Mouse (Mus musculus) cerebellum, adult 9-10 months (tissue): Measurements from ENCODE around the gene Thpo.

Source experiments
- DNase-seq: peaks from one replicate; pipeline ENCODE4 v3.0.0; 2022

Gene Thpo

GRCm38 (mm10) chr16:20733731-20734730 lies at the start of gene Thpo:
Gene Thpo (minus strand): TSS chr16:20734511.
- no peak for DNase-seq

- no peak for DNase-seq
Observed at GRCm38 (mm10) chr16:20783891-20784290, 49.6 kb upstream of the Thpo start.

- DNase-seq, result no peak
Observed at GRCm38 (mm10) chr16:20781101-20781630, 46.9 kb upstream of the Thpo start.

GRCm38 (mm10) chr16:20779846-20780245 lies 45.5 kb upstream of the Thpo start:
- peak; percentile 46 for DNase-seq

GRCm38 (mm10) chr16:20775021-20775420 lies 40.7 kb upstream of the Thpo start:
- peak; percentile 75 for DNase-seq

- DNase-seq, result peak; percentile 44
Observed at GRCm38 (mm10) chr16:20765244-20765643, 30.9 kb upstream of the Thpo start.

GRCm38 (mm10) chr16:20761681-20762080 lies 27.4 kb upstream of the Thpo start:
- DNase-seq, result peak; percentile 82

- no peak for DNase-seq
Observed at GRCm38 (mm10) chr16:20757385-20757784, 23.1 kb upstream of the Thpo start.

- DNase-seq, result no peak
Observed at GRCm38 (mm10) chr16:20756052-20756451, 21.7 kb upstream of the Thpo start.

- no peak for DNase-seq
Observed at GRCm38 (mm10) chr16:20750518-20750917, 16.2 kb upstream of the Thpo start.

GRCm38 (mm10) chr16:20746641-20747040 lies 12.3 kb upstream of the Thpo start:
- DNase-seq, result no peak

- DNase-seq, result no peak
Observed at GRCm38 (mm10) chr16:20739845-20740244, 5.5 kb upstream of the Thpo start.

GRCm38 (mm10) chr16:20736823-20737222 lies 2.5 kb upstream of the Thpo start:
- DNase-seq, result no peak

GRCm38 (mm10) chr16:20736168-20736567 lies 1.9 kb upstream of the Thpo start:
- no peak for DNase-seq

GRCm38 (mm10) chr16:20735651-20736050 lies 1.3 kb upstream of the Thpo start:
- DNase-seq, result no peak

GRCm38 (mm10) chr16:20732925-20733730 lies 1.2 kb downstream of the Thpo start, which contains the start of gene Chrd:
Gene Chrd (plus strand): TSS chr16:20733127.
- peak; percentile 75 for DNase-seq

- DNase-seq, result peak; percentile 60
Observed at GRCm38 (mm10) chr16:20732251-20732924, 1.9 kb downstream of the Thpo start.

GRCm38 (mm10) chr16:20731688-20732087 lies 2.6 kb downstream of the Thpo start:
- DNase-seq, result peak; percentile 35

- no peak for DNase-seq
Observed at GRCm38 (mm10) chr16:20730293-20730711, 4.0 kb downstream of the Thpo start.

- DNase-seq, result no peak
Observed at GRCm38 (mm10) chr16:20726384-20726783, 7.9 kb downstream of the Thpo start.

- DNase-seq, result no peak
Observed at GRCm38 (mm10) chr16:20725750-20726149, 8.6 kb downstream of the Thpo start.

- no peak for DNase-seq
Observed at GRCm38 (mm10) chr16:20725321-20725720, 9.0 kb downstream of the Thpo start.

- DNase-seq, result no peak
Observed at GRCm38 (mm10) chr16:20724338-20724748, 10.0 kb downstream of the Thpo start.
